Mouse (Mus musculus): ENCODE results near the gene Cox4i1.

Cox4i1 gene

GRCm38 (mm10) chr8:120665726-120666455 is 2.1 kb upstream of the Cox4i1 start:
- no peak for DNase-seq

- no peak for DNase-seq
Observed at GRCm38 (mm10) chr8:120666807-120667470, 1.1 kb upstream of the Cox4i1 start.

GRCm38 (mm10) chr8:120668374-120668905 is 418 bp downstream of the Cox4i1 start, which contains the start of gene Emc8:
Emc8 (minus strand) TSS chr8:120668573.
- DNase-seq: no peak

GRCm38 (mm10) chr8:120671775-120672174 is 3.8 kb downstream of the Cox4i1 start:
- peak; percentile 35 for DNase-seq

GRCm38 (mm10) chr8:120672626-120673229 is 4.7 kb downstream of the Cox4i1 start:
- no peak for DNase-seq

- no peak for DNase-seq
Observed at GRCm38 (mm10) chr8:120673298-120673697, 5.3 kb downstream of the Cox4i1 start.

GRCm38 (mm10) chr8:120675718-120676117 is 7.7 kb downstream of the Cox4i1 start:
- no peak for DNase-seq

GRCm38 (mm10) chr8:120678447-120678846 is 10.4 kb downstream of the Cox4i1 start:
- peak; percentile 87 for DNase-seq

- no peak for DNase-seq
Observed at GRCm38 (mm10) chr8:120679629-120680387, 11.8 kb downstream of the Cox4i1 start.

- peak; percentile 41 for DNase-seq
Observed at GRCm38 (mm10) chr8:120680405-120680804, 12.4 kb downstream of the Cox4i1 start.

- no peak for DNase-seq
Observed at GRCm38 (mm10) chr8:120681113-120681512, 13.1 kb downstream of the Cox4i1 start.

- peak; percentile 67 for DNase-seq
Observed at GRCm38 (mm10) chr8:120683602-120684001, 15.6 kb downstream of the Cox4i1 start.

- no peak for DNase-seq
Observed at GRCm38 (mm10) chr8:120684082-120684481, 16.1 kb downstream of the Cox4i1 start.

GRCm38 (mm10) chr8:120685097-120685496 is 17.1 kb downstream of the Cox4i1 start:
- DNase-seq: no peak

GRCm38 (mm10) chr8:120685591-120685990 is 17.6 kb downstream of the Cox4i1 start:
- DNase-seq: no peak

- no peak for DNase-seq
Observed at GRCm38 (mm10) chr8:120686051-120686450, 18.0 kb downstream of the Cox4i1 start.

- no peak for DNase-seq
Observed at GRCm38 (mm10) chr8:120686576-120686975, 18.6 kb downstream of the Cox4i1 start.

GRCm38 (mm10) chr8:120687786-120688185 is 19.8 kb downstream of the Cox4i1 start:
- no peak for DNase-seq

GRCm38 (mm10) chr8:120688511-120688910 is 20.5 kb downstream of the Cox4i1 start:
- DNase-seq: no peak

- DNase-seq: no peak
Observed at GRCm38 (mm10) chr8:120692934-120693333, 24.9 kb downstream of the Cox4i1 start.

GRCm38 (mm10) chr8:120693861-120694493 is 26.0 kb downstream of the Cox4i1 start:
- no peak for DNase-seq

GRCm38 (mm10) chr8:120696401-120697153 is 28.6 kb downstream of the Cox4i1 start:
- peak; percentile 55 for DNase-seq
